Mouse (Mus musculus): ENCODE data around the gene Alg9. TPM values are rescaled to one million over a fixed set of nuclear protein-coding genes. Genes with fewer than 3 reads are reported as not detected.

Gene Alg9
- total RNA-seq, 2 experiments from 2014 or later: 28.4 to 30.7 TPM

DNA sequence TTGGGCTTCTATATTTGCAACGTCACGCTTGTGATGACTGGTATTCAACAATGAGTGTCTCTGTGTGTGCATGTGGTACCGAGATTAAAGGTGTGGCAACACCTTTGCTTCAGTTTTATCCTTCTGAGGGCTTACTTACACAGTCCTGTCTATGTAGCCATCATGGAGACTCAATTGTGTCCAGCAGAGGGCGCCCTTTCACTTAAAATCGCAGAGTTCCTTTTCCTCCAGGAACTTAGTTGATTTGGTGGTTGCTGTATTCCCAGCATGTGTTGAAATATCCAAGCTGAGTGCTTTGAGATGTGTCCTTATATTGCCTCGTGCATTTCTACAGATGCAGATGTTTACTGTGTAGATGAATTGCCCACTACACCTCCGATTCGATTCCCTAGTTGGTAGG lies 74.4 kb downstream of the Alg9 start:
- peak; percentile 89 to 99 for DNase-seq (ENCODE audit: extremely low spot score in 1 of 2, low spot score in 1 of 2)

DNA sequence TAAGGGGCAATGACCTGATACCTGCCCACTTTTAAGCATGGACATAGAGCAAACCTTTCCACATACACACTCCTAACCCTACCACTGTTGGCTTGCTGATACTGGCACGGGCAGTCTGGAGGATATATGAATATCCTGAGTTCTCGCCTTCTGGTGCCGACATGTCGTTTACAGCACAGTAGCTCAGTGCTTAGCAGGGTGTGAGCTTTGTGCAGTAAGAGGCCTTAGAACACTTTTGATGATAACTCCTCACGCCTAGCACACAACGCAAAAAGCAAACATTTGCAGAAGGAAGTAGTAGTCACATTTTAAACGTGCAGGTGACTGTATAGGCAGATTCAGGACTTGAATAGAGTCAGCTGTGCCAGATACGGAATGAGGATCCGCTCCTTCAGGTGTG lies 74.9 kb downstream of the Alg9 start:
- no peak for DNase-seq (ENCODE audit: extremely low spot score in 1 of 2, low spot score in 1 of 2)

DNA sequence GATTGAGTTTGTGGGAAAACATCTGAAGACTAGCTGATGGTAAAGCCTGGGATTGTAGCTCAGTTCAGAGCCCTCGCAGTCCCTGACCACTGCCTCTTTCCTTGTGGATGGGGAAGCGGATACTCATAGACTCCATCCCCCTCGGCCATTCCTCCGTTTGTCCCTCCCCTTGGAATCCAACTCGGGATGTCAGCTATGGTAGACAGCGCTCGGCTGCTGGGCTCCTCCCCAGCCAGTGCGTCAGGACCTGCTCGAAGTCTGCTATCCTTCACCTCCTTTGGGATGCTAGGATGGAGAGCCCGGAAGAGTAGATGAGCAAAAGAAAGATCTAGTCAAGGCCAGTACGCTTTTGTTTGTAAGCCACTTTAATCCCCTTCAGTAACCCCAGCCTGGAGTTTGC lies 75.5 kb downstream of the Alg9 start:
- DNase-seq (ENCODE audit: extremely low spot score in 1 of 2, low spot score in 1 of 2): no peak

DNA sequence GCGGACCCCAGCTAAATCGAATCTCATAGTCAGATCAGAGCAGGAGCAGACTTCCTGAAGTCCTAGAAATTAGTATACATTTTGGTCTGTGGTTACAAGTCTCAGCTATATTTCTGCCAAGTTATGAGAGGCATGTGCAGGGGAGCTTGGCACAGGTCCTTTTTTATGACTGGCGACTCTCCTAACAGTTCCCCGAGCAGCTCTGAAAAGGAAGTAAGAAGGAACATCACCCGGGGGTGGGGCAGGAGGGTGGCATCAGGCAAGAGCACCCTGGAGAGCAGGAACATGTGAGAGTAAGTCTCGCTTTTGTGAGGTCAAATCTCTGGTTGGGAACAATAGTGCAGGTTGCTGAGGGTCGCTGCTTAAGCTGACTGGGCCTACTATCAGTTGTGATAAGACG lies 75.9 kb downstream of the Alg9 start:
- no peak for DNase-seq (ENCODE audit: extremely low spot score in 1 of 2, low spot score in 1 of 2)

DNA sequence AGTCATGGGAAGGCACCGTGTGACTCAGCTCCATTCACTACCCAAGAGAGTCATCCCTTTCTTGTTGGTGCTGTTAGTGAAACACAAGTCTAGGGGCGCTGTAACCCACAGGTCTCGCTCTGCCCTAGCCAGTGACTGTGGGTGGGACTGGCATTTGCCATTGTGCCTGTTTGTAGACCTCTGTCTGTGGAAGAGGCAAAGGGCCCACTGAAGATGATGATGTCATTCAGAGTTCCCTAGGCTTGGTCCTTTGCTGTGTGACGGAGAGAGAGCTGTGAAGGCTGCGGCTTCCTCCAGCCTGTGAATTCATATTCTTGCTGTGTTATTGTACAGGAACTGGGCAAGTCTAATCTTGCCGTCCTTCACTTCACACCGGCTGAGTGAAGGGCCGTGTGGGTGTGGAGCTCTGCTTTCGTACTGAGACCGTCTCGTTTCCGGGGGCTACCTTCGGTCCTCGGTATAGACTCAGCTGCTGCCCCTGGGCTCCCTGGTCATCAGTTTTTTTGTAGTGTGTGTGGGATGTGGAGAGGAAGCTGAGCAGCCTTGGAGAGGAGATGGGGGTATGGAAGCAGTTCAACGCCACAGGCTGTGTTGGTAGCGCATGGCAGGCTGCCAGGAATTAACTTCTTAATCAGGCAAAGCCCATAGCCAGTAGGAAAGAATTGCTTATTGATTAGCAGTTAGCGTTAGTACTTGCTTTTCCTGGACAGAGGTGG lies 78.0 kb downstream of the Alg9 start:
- DNase-seq (ENCODE audit: extremely low spot score in 1 of 2, low spot score in 1 of 2): no peak

DNA sequence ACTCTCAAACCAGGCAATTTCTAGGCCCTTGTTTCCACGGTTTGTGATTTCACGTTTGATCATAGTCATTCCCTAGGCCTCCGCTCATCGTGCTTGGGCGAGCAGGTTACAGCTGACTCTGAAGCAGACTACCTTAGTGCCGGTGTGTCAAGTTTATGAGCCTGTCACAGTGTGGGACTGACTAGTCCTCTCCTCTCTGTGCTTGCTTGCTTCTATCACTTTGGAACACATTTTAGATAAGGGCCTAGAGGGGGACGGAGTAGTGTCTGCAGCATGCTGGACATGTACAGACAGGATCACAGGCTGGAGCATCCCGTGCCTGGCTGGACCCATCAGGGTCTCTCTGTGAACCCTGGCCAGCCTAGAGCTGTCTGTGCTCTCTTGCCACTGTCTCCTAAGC lies 79.6 kb downstream of the Alg9 start:
- DNase-seq (ENCODE audit: extremely low spot score in 1 of 2, low spot score in 1 of 2): no peak

DNA sequence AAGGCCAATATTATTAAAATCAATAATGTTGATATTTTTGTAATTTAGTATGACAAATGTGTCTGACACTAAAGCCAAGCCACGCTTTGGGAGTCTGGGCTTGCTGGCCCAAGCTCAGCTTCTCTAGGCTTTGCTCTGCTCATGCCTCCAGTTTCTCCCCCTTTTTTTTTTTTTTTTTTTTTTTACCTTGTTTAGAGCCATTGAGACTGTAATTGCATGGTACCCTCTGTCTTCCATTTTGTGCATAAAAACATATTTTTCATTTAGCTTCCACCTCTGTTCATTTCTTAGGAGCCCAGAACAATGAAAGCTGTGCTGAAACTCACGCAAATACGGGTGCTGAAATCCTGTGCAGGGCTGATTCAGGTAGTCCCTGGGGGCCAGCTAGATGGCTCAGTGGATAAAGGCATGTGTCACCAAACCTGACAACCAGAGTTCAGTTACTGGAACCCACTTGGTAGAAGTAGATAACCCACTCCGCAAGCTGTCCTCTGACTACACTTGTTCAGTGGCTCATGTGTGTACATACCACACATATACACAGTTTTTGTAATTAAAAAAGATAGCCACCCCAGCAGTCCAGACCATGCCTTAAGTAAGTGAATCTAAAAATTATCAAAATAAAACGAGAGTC lies 80.4 kb downstream of the Alg9 start:
- DNase-seq (ENCODE audit: extremely low spot score in 1 of 2, low spot score in 1 of 2): no peak

DNA sequence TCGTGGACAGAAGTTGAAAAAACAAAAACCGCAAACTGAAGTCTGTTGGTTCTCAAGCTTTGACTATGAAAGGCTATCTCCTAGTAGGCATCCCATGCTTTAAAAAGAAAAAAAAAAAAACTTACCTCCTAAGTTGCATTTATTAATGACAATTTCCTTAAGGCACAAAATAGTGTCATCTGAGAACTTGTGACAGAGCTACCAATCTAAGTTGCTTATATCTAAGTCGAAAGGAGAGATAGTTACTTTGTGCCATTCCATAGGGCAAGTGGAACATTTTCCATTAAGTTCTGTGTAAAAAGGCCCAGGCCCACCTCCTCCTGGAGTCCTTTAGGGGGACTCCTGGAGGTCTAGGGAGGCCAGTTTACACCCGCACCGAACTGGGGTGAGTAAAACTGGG lies 81.0 kb downstream of the Alg9 start:
- no peak for DNase-seq (ENCODE audit: extremely low spot score in 1 of 2, low spot score in 1 of 2)

DNA sequence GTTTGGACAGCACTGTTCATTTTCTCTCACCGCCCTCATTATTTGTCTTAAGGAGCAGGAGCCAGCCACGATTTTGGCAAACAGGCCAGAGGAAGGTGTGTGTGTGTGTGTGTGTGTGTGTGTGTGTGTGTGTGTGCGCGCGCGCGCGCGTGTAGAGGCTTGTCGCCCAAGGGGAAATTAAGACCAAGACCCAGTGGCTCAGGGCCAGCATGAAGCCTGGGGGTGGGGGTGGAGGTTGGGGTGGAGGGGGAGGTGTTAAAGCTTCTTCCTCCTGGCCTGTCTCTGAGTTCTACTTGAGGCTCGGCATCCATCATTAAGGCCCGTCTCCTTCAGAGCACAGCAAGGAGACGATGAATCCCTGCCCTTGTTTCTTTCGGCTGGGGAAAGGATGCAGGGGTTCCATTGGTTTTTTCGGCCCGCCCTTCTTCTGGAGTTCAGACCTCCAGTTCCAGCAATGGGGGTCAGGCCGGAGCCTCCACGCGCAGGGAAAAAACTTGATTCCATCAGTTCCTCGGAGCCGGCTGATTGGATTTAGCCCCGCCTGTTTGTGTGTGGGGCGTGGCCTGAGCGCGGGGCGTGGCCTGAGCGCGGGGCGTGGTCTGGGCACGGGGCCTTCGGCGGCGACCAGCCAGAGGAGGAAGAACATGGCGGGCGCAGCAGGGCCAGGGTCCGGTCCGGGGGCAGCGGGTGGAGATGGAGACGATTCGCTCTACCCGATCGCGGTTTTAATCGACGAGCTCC lies 81.7 kb downstream of the Alg9 start:
- DNase-seq (ENCODE audit: extremely low spot score in 1 of 2, low spot score in 1 of 2): peak; percentile 83 to 88

DNA sequence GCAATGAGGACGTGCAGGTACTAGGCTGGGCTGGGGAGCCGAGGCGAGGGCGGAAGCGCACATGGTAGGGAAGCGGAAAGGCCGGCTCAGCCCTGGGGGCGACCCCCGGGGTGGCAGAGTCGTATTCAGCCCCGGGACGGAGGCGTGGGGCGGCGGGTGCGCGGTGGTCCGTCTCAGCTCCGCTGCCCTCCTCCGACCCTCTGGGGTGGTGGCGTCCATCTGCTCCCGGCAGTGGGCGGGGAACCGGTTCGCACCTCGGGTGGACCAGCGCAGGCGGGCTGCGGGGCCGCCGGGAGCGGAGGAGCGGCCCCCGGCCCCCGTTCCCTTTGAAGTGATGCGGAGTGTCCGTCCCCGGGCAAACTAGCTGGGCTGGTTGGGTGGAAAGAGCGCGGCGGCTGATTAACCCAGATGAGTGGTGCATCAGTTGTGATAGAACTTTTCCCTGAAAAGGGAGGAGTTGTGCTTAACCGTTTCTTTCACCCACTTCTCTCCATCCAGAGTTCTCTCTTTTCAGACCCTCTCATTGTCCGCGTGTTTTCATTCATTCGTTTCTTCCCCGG lies 82.3 kb downstream of the Alg9 start:
- DNase-seq (ENCODE audit: extremely low spot score in 1 of 2, low spot score in 1 of 2): no peak

DNA sequence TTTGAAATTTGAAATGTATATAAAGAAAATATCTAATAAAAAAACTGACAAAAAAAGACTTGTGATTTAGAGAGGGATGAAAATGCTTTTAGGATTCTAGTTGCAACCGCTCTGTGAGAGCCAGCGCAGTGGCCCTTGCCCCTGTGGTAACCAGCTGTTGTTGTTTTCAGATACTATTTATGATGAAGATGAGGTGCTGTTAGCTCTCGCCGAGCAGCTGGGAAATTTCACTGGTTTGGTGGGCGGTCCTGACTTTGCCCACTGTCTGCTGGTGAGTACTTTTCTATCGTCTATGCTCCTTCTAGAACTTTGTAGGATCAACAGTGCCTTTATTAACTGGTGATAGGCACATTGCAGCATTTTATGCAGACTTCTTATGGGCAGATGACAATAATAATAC lies 83.9 kb downstream of the Alg9 start:
- no peak for DNase-seq (ENCODE audit: extremely low spot score in 1 of 2, low spot score in 1 of 2)

DNA sequence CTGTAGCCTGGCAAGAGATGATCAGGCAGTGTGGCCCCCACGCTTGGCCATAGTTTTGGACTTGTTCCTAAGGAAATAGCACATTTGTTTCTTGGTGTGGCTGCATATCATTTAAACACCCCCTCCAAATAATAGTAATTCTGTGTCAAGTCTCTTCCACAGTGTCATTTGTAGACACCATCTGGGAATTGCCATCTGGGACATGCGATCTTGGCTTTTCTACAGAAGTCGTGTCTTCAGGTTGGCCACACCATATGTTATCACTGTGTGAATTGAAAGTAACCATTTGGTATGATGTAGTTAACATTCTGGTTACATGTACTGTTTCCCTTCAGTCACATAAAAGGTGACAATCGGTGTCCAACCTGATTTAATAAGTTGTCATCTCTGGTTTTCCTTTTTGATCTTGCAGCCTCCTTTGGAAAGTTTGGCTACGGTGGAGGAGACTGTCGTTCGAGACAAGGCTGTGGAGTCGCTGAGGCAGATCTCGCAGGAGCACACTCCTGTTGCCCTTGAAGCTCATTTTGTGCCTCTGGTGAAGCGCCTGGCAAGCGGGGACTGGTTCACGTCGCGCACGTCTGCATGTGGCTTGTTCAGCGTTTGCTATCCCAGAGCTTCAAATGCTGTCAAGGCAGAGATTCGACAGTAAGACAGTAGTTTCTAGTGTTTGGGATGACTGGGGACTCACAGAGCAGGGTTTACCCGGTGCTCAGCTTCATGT lies 86.5 kb downstream of the Alg9 start:
- DNase-seq (ENCODE audit: extremely low spot score in 1 of 2, low spot score in 1 of 2): no peak

DNA sequence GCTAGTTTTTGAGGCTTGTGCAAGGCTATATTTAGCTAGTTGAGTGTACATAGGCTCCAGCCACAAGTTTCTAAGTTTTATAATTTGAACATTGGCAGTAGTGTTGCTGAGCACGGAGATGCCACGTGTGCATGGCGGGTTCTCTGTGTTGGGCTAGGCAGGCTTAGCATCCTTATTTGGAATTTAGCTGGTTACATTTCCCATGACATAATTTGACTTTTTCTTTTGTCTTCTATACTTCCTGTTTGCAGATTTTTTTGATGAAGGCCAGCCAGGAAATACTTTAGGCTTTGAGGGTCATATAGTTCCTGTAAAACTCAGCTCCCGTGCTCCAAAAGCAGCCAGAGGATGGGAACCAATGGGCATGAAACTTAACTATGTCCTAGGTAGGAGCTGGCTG lies 89.0 kb downstream of the Alg9 start:
- DNase-seq (ENCODE audit: extremely low spot score in 1 of 2, low spot score in 1 of 2): no peak

DNA sequence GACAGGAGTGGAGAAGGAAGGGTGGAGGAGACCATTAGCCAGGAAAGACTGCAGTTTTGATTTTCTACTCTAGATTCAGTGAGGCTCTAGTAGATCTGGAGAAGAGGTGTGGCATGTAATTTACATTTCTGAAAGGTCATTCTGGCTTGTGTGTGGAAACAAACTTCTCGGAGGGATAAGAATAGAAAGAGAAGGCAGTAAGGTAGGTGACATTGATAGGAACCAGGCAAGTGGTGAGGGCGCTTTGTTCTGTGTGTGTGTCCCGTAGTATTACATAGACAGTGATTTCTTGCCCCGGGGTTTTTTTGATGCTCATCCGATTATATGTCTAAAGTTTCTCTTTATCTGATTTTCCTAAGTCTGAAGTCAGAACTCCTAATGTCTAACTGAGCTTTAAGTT lies 90.1 kb downstream of the Alg9 start:
- no peak for DNase-seq (ENCODE audit: extremely low spot score in 1 of 2, low spot score in 1 of 2)

DNA sequence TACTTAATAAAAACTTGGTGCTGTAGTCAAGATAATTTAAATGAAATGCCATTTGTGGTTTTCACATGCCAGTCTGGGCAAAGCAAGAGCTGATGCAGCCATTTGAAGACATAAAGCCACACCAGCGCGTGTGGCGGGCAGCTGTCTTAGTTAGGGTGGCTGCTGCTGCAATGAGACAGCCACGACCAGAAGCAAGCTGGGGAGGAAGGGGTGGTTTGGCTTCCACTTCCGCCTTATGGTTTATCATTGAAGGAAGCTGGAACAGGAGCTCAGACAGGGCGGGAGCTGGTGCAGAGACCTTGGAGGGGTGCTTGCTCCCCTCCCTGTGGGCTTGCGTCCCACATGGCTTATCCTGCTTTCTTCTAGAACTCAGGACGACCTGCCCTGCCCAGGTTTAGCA lies 91.0 kb downstream of the Alg9 start:
- no peak for DNase-seq (ENCODE audit: extremely low spot score in 1 of 2, low spot score in 1 of 2)

DNA sequence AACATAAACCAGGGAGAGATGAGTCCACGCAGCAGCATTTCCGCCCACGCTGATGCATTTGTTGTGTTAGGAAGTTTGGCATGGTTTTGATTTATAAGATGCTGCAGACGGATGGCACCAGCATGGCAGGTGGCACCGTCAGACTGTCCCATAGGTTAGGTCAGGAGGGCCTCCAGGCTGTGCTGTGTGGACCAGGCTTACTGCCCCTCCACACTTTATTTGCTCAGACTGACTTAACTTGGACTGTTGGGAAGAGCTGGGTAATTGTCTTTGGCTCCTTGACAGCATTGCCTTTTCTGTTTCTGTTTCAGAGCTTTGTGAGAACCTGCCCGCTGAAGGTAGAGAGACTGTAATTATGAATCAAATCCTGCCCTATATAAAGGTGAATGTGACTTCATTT lies 92.2 kb downstream of the Alg9 start:
- DNase-seq (ENCODE audit: extremely low spot score in 1 of 2, low spot score in 1 of 2): no peak

DNA sequence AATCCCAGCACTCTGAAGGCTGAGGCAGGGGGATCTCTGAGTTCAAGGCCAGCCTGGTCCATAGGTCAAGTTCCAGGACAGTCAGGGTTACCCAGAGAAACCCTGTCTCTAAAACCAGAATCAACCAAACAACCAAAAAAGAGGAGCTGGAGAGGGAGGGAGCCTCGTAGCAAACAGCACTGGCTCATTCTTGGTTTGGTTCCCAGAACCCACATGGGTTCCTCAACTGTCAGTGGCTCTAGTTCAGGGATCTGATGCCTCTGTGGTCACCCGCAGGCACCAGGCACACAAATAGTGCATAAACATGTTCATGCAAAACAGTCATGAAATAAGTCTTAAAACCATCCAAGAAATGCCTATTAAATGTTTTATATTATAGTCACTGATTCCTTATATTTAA lies 93.4 kb downstream of the Alg9 start:
- DNase-seq (ENCODE audit: extremely low spot score in 1 of 2, low spot score in 1 of 2): no peak

DNA sequence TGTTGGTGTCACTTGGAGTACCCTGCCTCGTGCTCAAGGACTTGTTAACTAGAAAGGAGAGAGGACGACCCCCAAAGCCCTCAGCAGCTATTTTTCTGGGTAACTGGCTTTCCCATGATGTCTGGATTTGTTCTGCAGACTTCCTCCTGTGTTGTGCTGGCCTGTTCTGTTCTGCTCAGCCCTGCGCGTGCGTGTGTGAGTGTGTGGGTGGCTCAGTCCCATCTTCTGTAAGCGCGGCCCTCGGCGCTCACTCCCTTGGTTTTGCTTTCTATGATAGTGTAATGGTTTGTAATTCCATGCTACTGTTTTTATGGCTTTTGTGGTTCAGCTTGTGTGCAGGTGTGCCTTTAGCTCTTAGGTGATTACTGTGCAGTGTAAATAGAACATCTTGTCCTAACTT lies 98.4 kb downstream of the Alg9 start:
- no peak for DNase-seq (ENCODE audit: extremely low spot score in 1 of 2, low spot score in 1 of 2)

DNA sequence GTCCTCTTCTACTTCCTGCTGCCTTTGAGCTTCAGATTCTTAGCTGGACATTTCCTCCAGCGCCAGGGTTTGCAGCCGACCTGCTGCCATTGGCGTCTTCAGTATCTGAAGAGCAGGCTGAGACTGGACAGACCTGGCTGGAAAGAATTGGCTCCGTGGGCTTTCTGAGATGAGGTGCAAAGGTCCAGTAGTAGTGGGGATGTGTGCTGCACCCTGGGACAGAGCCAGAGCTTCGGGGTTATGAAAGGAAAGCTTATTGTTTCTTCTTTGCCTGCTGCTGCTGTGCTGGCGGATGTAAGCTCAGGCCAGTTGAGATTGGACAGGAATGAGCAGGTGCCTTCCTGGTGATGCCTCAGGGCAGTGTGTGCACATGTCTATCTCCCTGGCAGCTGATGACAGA lies 99.2 kb downstream of the Alg9 start:
- no peak for DNase-seq (ENCODE audit: extremely low spot score in 1 of 2, low spot score in 1 of 2)

DNA sequence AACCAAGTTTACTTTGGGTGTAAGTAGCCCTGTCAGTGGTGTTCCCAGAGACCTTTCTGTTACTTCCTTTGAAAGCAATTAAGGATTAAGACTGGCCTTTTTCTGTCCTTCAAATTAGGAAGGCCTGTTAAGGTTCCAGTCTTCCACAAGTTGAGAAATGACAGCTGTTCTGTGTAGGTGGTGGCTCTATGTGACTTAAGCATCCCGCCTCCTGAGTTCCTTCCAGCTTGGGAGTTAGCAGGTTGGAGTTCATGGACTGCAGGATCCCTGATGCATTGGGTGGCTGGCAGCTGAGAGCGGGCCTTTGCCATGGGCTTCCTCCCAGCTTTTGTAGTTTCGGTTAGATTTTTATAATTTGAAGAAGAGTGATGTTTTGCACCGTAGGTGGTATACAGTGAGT lies 100.7 kb downstream of the Alg9 start:
- no peak for DNase-seq (ENCODE audit: extremely low spot score in 1 of 2, low spot score in 1 of 2)

DNA sequence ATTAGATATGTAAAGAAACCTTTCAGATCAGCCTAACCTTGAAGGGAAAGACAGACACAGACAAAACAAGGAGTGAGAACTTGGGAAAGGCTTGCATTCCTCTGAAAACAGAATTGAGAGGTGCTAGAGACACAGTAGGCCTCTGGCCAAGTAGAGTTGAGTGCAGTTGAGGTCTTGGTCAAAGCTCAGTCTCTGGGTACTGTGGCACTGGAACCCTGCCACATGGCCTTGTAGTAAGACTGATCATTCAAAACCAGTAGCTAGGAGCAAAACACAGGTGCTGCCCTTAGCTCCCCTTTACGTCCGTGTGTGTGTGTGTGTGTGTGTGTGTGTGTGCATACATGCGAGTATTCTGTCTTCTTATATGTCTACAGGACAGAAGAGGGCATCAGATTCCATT lies 101.5 kb downstream of the Alg9 start:
- no peak for DNase-seq (ENCODE audit: extremely low spot score in 1 of 2, low spot score in 1 of 2)
